Mouse (Mus musculus) stomach, embryonic 15.5 days (tissue): ENCODE measurements around the gene Spaar. TPM values are rescaled to one million over a fixed set of nuclear protein-coding genes. Genes with fewer than 3 reads are reported as not detected.

ENCODE experiments used
- ATAC-seq: fragments of 200-750 bp; cut with Nextera tagmentation; 2 replicates; pipeline ENCODE4 v1.8.0; 2017; ENCODE audit warnings: low read depth, moderate number of reproducible peaks, moderate TSS enrichment; ENCODE audit not compliant: insufficient read depth, low FRiP score
- H3K27ac ChIP-seq: fragments of 300-500 bp; sonication (generic); 2 replicates; pipeline ENCODE4 v1.5.1; 2015; ENCODE audit warnings: mild to moderate bottlenecking, inconsistent platforms
- H3K27me3 ChIP-seq: fragments of 300-500 bp; sonication (generic); replicated peaks from 2 replicates; pipeline ENCODE4 v1.6.1; 2015; ENCODE audit warnings: inconsistent platforms
- H3K36me3 ChIP-seq: fragments of 300-500 bp; sonication (generic); 2 replicates; pipeline ENCODE4 v1.6.1; 2015; ENCODE audit warnings: inconsistent platforms
- H3K4me1 ChIP-seq: fragments of 300-500 bp; sonication (generic); 2 replicates; pipeline ENCODE4 v1.6.1; 2015; ENCODE audit warnings: inconsistent platforms
- H3K4me2 ChIP-seq: fragments of 300-500 bp; sonication (generic); 2 replicates; pipeline ENCODE4 v1.6.1; 2015; ENCODE audit warnings: mild to moderate bottlenecking, inconsistent platforms
- H3K4me3 ChIP-seq: fragments of 300-500 bp; sonication (generic); replicated peaks from 2 replicates; pipeline ENCODE4 v1.5.1; 2015; ENCODE audit warnings: inconsistent platforms
- H3K9ac ChIP-seq: fragments of 300-500 bp; sonication (generic); 2 replicates; pipeline ENCODE4 v1.6.1; 2015; ENCODE audit warnings: inconsistent platforms
- H3K9me3 ChIP-seq: fragments of 300-500 bp; sonication (generic); 2 replicates; pipeline ENCODE4 v1.6.1; 2016; ENCODE audit warnings: inconsistent platforms
- WGBS: fragments of 180-500 bp; shearing (Covaris S2); methylation state at CpG from one replicate; pipeline ENCODE4 v1.1.7; 2015; 5-methylcytosine and 5-hydroxymethylcytosine counted together
- polyA plus RNA-seq: library from polyadenylated mRNA; unstranded; fragments of >200 nt; fragmentation: Nextera tagmentation; extraction: Ambion mirVana; gene quantifications from 2 replicates; pipeline ENCODE4 v1.2.1, GENCODE M21; 2015

The Spaar gene
- polyA plus RNA-seq, 1 experiment from 2014 or later: 0.09 TPM

DNA sequence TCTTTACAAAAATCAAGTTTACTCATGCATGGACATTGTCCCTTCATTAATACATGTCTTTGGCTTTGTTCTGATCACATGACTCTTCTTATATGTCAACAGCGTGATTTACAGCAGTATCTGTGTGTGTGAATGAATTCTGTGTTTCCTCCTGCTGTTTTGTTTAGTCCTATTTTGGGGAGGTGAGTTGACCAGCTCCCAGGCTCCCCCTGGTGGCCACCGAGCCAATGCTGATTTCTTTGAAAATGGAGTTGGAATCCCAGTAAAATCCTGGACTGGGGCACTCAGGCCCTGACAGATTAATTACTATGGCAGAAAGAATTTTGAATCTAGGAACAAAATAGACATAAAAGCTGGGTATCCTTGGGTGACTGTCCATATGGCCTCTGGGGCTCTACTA is 18.0 kb upstream of the Spaar start:
- H3K9me3 ChIP-seq: no peaks in the 10 kb centered on the region
- H3K9ac ChIP-seq: no peak overlapping the region
- H3K4me2 ChIP-seq: no peak overlapping the region
- H3K4me1 ChIP-seq: peaks cover 8% of the 10 kb centered on the region; the same call in 1 of the 2 replicates
- no peak for ATAC-seq
- WGBS: 3% methylated on average over 2 of the region's 2 CpGs
- no peaks in the 10 kb centered on the region for H3K27me3 ChIP-seq
- H3K4me3 ChIP-seq: no peak overlapping the region
- no peak overlapping the region for H3K27ac ChIP-seq
- no peaks in the 10 kb centered on the region for H3K36me3 ChIP-seq

DNA sequence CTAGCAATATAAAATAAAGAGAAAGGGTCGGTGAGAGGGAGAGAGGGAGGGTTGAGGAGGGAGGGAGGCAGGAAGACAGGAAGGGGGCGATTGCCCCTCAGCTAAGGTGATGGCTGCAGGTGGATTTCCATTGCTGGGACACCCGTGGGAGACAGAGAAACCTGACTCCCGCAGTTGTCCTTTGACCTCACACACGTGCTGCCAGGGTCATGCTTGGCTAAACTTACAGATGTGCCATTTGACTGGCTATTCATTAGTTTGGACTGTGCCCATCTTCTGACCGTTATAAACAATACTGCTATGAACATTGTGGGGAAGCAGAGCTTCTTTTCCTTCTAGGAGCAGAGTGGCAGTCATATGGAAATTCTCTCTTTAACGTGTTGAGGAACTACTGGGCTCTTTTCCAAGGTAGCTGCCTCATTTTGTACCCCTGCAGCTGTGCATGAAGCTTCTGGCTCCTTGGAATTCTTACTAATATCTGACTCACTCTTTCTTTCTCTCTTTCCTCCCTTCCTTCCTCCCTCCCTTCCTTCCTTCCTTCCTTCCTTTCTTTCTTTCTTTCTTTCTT is 16.1 kb upstream of the Spaar start:
- peaks cover 4% of the 10 kb centered on the region; the same call in 1 of the 2 replicates for H3K4me1 ChIP-seq
- WGBS: 37% methylated on average over 7 of the region's 7 CpGs

DNA sequence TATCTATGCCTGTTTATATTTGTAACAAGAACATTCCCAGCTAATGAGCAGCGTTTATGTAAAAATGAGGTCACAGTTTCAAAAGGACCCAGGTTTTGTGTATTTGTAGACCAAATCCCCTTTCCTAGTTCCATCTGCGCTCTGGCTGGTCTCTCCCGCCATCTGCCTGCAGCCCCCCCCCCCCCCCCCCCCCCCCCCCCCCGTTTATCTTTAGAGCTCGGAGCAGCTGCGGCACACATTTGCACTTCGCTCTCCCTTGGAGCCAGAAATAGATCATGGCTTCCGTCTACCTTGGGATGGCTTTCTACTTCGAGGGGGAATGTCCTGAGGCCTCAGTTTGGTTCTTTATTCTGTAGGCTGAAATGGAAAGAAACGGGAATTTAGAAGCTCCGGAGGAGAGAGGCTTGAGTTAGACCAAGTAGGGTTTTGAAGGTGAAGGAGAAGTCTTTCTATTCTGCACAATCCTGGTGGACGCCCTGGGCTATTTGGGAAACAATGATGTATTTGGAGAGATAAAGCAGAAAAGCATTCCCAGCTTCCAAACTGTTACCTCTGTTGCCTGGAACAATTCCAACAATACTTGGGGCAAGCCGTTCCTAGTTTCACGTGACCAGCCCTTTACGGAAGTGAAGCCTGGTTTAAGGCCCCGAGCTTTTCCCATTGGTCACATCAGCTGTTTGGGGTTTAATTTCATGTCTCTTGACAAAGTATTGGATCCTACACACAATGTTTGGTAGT is 9.2 kb upstream of the Spaar start:
- no peak overlapping the region for H3K4me2 ChIP-seq
- no peaks in the 10 kb centered on the region for H3K27me3 ChIP-seq
- H3K4me1 ChIP-seq: no peaks in the 10 kb centered on the region
- WGBS: 39% methylated on average over 14 of the region's 16 CpGs
- H3K9me3 ChIP-seq: no peaks in the 10 kb centered on the region
- no peaks in the 10 kb centered on the region for H3K36me3 ChIP-seq
- ATAC-seq: no peak
- no peak overlapping the region for H3K4me3 ChIP-seq
- 0 out of 2 replicates have a peak overlapping the region, but pooled peaks have one; percentile 59 for H3K27ac ChIP-seq
- no peak overlapping the region for H3K9ac ChIP-seq

More for the DNA sequence above, 16.1 kb upstream of the Spaar start:
- Histone ChIP-seq H3K27me3 (no peaks in the 10 kb centered on the region), H3K36me3 (no peaks in the 10 kb centered on the region), H3K27ac (no peak overlapping the region), H3K9ac (no peak overlapping the region), H3K4me2 (no peak overlapping the region), H3K9me3 (no peaks in the 10 kb centered on the region), H3K4me3 (no peak overlapping the region)
- ATAC-seq: no peak

DNA sequence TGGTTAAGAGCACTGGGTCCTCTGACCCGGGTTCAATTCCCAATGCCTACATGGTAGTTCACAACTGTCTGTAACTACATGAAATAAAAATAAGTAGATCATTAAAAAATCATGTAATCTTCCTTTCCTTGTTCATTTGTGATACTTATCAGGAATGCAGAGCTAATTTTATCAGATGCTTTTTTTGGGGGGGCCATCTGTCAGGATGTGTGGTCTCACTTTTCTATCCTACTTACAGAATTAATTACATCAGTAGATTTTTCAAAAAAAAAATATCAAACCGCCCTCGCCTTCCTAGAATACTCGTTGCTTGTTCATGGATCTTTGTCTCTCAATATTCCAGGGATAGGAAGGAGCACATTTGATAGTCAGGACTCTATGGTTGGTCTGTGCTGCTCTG is 7.6 kb upstream of the Spaar start:
- no peak overlapping the region for H3K9ac ChIP-seq
- peaks cover 13% of the 10 kb centered on the region for H3K4me1 ChIP-seq
- no peak for ATAC-seq
- no peaks in the 10 kb centered on the region for H3K27me3 ChIP-seq
- no peak overlapping the region for H3K4me2 ChIP-seq
- H3K4me3 ChIP-seq: no peak overlapping the region
- H3K27ac ChIP-seq: no peak overlapping the region
- H3K36me3 ChIP-seq: no peaks in the 10 kb centered on the region
- WGBS: 81% methylated on average over 4 of the region's 4 CpGs
- no peaks in the 10 kb centered on the region for H3K9me3 ChIP-seq

DNA sequence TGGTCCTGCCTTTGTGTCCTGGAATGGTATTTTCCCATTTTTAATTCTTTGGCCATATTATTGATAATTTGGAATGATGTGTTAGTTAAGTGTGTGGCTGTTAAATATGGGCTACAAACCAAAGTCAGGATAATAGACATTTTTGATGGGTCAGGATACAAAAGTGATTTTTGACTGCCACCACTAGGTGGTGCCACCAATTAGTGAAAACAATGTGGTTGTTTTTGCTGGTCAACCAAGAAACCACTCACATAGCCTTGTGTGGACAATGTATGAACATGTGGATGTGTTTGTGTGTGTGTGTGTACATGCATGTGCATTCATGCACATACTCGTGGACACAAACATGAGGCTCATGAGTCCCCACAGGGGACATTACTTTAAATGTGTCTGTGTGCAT is 5.1 kb upstream of the Spaar start:
- H3K27ac ChIP-seq: no peak overlapping the region
- no peak overlapping the region for H3K4me3 ChIP-seq
- no peaks in the 10 kb centered on the region for H3K36me3 ChIP-seq
- no peak overlapping the region for H3K9ac ChIP-seq
- WGBS: 37% methylated on average over 1 of the region's 1 CpGs
- H3K4me2 ChIP-seq: no peak overlapping the region
- no peaks in the 10 kb centered on the region for H3K9me3 ChIP-seq
- H3K4me1 ChIP-seq: peaks cover 38% of the 10 kb centered on the region
- no peaks in the 10 kb centered on the region for H3K27me3 ChIP-seq
- ATAC-seq: no peak

DNA sequence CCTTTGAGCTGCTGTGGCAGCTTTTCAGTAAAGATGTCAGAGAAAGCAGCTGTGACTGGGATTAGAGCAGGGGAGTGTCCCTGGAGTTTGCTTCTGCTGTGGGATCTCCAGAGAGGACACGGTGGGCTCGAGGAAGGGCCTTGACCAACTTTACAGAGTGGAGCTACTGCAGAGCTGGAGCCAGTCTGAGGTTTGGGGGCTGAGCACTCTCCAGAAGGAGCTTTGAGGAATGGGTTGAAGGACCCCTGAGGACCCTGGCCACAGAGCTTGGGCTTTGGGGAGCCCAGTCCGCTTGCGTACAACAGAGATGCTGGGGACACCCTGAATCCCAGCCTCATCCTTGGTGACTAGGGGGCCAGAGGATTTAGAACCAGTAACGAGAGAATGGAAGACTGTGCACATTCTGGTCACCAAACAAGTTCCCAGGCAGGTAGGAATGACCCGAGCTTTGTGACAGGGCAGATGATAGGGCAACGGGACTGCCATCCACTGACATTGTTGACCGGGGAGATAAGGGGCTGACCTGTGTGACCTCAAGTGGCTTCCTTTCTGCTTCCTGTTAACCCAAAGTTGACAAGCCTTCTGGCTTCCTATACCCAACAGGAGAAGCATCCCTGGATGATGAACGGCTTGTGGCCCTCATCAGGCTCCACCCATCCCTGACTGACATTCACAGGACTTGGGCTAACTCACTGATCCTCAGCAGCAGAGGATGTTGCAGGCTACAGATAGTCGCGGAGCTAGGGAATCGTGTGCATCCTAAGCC is 3.4 kb upstream of the Spaar start:
- no peak for ATAC-seq
- H3K36me3 ChIP-seq: no peaks in the 10 kb centered on the region
- no peaks in the 10 kb centered on the region for H3K9me3 ChIP-seq
- H3K27me3 ChIP-seq: no peaks in the 10 kb centered on the region
- no peak overlapping the region for H3K9ac ChIP-seq
- no peak overlapping the region for H3K4me3 ChIP-seq
- H3K27ac ChIP-seq: peak overlapping the region; percentile 44; the same call in 1 of the 2 replicates
- WGBS: 45% methylated on average over 12 of the region's 12 CpGs
- H3K4me2 ChIP-seq: no peak overlapping the region
- peaks cover 48% of the 10 kb centered on the region for H3K4me1 ChIP-seq

DNA sequence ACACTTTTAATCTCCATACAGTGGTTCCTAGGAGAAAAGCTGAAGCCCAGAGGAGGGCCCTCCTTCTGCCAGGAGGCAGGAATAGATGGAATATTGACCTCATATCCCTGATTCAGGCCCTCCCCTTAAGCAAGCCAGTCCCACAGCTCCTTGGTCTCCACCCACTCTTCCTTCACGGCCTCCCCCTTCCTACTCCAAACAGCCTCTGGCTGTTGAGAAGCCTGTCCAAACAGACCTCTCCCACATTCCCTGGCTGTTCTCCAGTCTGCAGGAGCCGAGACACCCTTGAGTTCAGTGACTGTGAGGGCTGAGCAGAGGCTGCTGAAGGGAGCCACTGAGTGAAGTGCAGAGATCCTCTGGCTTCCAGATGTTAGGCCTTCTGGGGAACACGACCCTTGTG is 2.8 kb upstream of the Spaar start, which contains the start of gene Hrct1:
Gene Hrct1 (plus strand): TSS at position 194 of the 400 bp plus-strand sequence.
- Histone ChIP-seq H3K4me1 (peaks cover 48% of the 10 kb centered on the region), H3K36me3 (no peaks in the 10 kb centered on the region), H3K9me3 (no peaks in the 10 kb centered on the region), H3K27me3 (no peaks in the 10 kb centered on the region), H3K4me2 (no peak within 1 kb of the TSS), H3K27ac (peak within 1 kb of the TSS; percentile 87), H3K9ac (no peak within 1 kb of the TSS), H3K4me3 (no peak within 1 kb of the TSS)
- 18% methylated on average over 3 of the region's 3 CpGs for WGBS
- peak; percentile 87 for ATAC-seq

DNA sequence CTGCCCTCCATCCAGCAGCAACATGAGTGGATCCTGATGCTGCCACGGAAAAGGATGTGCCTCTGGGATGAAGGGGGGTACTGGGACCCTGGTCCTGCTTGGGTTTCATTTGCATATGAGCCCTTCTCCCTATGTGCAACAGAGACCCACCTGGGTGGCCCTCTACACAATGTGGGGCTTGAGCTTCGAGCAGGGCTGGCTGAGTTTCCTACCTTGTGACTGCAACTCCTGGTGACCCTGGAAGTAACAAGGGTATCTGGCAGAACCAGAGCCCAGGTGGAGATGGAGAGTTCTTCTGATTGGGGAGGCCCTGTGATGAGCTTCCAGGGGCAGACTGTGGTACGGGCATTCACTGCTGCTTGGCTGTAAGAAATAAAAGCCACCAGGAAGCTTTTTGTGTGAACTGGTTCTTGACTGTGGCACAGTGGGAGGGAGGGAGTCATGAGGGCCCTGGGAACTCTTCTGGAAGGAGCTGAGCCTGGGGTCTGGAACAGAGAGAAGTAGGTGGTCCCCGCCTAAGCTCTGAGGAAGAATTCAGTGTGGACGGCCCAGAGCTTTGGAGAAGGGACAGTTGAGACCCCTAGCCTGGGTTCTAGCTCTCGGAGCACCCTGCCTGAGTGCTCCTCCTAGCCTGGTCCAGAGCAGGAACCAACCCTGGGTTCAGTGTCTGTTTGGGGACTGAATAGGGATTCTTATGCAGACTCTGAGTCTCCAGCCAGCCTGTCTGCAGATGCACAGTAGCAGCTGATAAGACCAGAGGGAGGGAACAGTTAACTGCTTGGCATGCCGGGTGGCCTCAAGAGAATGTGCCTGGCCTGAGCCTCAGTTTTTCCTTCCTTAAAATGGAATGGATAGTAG is 1.9 kb upstream of the Spaar start:
- Histone ChIP-seq H3K36me3 (no peaks in the 10 kb centered on the region), H3K27ac (peak overlapping the region; percentile 87), H3K9ac (no peak overlapping the region), H3K4me2 (no peak overlapping the region), H3K27me3 (no peaks in the 10 kb centered on the region), H3K4me3 (no peak overlapping the region), H3K4me1 (peaks cover 48% of the 10 kb centered on the region), H3K9me3 (no peaks in the 10 kb centered on the region)
- ATAC-seq: no peak
- 66% methylated on average over 7 of the region's 7 CpGs for WGBS

DNA sequence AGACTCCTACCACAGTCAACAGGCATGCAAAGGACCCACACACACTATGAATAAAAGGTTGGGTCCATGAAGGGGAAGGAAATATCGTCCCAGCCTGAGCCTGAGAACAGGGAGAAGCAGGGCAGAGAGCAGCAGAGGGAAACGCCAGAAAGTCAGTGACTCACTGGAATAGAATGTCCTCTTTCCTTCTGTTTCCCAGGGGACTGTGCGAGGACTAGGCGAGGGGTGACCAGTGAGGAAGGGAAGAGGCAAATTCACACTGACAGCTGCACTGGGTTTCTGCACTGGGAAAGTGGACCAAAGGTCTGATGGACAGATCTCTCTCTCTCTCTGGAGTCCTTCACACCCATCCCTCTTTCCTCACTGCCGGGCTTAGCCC is 1.3 kb upstream of the Spaar start:
- Histone ChIP-seq H3K27me3 (no peaks in the 10 kb centered on the region), H3K9ac (no peak overlapping the region), H3K9me3 (no peaks in the 10 kb centered on the region), H3K4me2 (no peak overlapping the region), H3K4me3 (no peak overlapping the region), H3K27ac (peak overlapping the region; percentile 87), H3K4me1 (peaks cover 48% of the 10 kb centered on the region), H3K36me3 (no peaks in the 10 kb centered on the region)
- 10% methylated on average over 5 of the region's 5 CpGs for WGBS
- peak; percentile 54; the same call in 1 of the 2 replicates for ATAC-seq

DNA sequence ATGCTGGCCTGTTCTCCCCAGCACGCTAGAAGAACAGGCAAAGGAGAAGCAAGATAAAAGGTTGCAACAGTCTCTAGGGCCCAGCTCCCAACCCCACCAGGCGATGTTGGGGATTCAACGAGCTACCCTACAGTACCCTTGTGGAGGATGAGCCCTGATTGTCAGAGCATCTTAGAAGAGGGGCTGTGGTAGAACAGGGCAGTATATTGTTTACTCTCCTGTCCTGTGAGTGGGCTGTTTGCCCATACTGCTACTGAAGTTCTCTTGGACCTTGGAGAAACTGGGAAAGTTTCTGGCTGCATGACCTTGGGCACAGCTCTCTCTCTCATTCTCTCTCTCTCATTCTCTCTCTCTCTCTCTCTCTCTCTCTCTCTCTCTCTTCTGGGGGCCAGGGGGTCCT is 708 bp upstream of the Spaar start:
- no peak for ATAC-seq
- Histone ChIP-seq H3K4me3 (no peak overlapping the region), H3K27ac (peak overlapping the region; percentile 87), H3K27me3 (no peaks in the 10 kb centered on the region), H3K4me1 (peaks cover 48% of the 10 kb centered on the region), H3K36me3 (no peaks in the 10 kb centered on the region), H3K9me3 (no peaks in the 10 kb centered on the region), H3K4me2 (no peak overlapping the region), H3K9ac (no peak overlapping the region)
- 56% methylated on average over 3 of the region's 3 CpGs for WGBS

DNA sequence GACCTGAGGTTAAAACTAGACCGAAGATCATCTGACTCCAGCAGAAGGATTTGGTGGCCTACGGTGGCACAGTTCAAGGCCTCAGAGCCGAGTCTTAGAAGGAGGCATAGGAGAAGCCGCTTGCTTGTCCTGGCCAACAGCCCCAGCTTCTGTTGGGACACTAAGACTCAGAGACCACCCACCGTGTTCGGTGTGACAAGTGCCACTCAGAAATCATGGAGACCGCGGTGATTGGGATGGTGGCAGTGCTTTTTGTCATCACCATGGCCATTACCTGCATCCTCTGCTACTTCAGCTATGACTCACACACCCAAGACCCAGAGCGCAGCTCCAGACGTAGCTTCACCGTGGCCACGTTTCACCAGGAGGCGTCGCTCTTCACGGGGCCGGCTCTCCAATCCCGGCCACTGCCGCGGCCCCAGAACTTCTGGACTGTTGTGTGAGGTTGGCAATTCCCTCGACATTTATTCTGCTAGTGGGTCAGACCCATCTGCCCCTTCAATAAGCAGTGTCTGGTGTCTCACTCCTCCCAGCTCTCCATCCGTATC is 990 bp downstream of the Spaar start:
- ATAC-seq: no peak
- no peak overlapping the region for H3K27ac ChIP-seq
- no peaks in the 10 kb centered on the region for H3K36me3 ChIP-seq
- H3K4me2 ChIP-seq: no peak overlapping the region
- no peak overlapping the region for H3K9ac ChIP-seq
- WGBS: 59% methylated on average over 21 of the region's 21 CpGs
- H3K4me3 ChIP-seq: no peak overlapping the region
- no peaks in the 10 kb centered on the region for H3K27me3 ChIP-seq
- H3K4me1 ChIP-seq: peaks cover 48% of the 10 kb centered on the region
- no peaks in the 10 kb centered on the region for H3K9me3 ChIP-seq
